Mouse (Mus musculus) adrenal gland, postnatal 36 days (tissue): ENCODE measurements around the gene Obox7. TPM values are rescaled to one million over a fixed set of nuclear protein-coding genes. Genes with fewer than 3 reads are reported as not detected.
"Not testable (repeated sequence)": the region's sequence is repeated elsewhere in the genome, so short reads cannot be mapped to it uniquely, and the experiment has no call there.

ENCODE experiments used
- DNase-seq, 2 experiments: peaks; one replicate each; pipeline ENCODE4 v3.0.0; 2021; ENCODE audit warnings: mixed read lengths in 1 of 2
- long read RNA-seq, 2 experiments: library from polyadenylated mRNA; stranded (forward); transcript quantifications; one replicate each; pipeline ENCODE4 v2.0.0; 2021; ENCODE audit warnings: borderline sequencing depth in 2 of 2
- total RNA-seq, 2 experiments: library from RNA; stranded (reverse); gene quantifications; 2 replicates each; pipeline ENCODE4 v1.2.3; 2021

The Obox7 gene
- total RNA-seq: not detected
- long read RNA-seq, experiment 1: 0 reads
- long read RNA-seq, experiment 2: 0 reads

DNA sequence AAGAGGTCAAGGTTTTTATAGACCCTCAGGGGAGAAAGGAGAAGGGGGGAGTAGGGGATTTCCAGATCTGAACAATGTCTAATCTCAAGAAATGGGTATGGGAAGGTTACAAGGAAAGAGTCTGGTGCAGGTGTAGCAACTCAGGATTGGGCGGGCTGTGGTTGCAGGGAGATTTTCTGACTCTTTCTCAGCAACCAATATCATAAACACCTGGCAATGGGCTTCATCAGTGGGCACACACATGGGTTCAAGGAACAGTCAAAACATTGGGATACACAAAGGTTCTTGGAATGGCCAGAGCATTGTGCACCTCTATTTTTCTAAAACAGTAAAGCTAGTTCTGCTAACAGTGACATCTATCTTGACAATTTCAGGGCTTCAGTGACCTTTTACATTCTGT lies at the start of gene Obox7:
Gene Obox7 (plus strand): TSS at position 301 of the 400 bp plus-strand sequence.
- not testable (repeated sequence) for DNase-seq

GRCm38 (mm10) chr7:14622556-14623542 lies 36.4 kb upstream of the Obox7 start:
- DNase-seq: not testable (repeated sequence)

Other genes with a start within 250 kb of the Obox7 start
- gene Sult2a8, start 212.7 kb upstream of the Obox7 start, total RNA-seq: under 1 TPM in 1 of 2 experiments, not detected in 1; 0.23 TPM
- gene Sult2a7, start 165.3 kb upstream of the Obox7 start, total RNA-seq: not detected
- gene Vmn1r90, start 96.0 kb upstream of the Obox7 start, total RNA-seq: under 1 TPM in 1 of 2 experiments, not detected in 1; 0.03 TPM